Mouse (Mus musculus) MEL (cell line): ENCODE measurements at regions not wholly inside any gene's neighbourhood (a gene's known extent, or its start where the extent isn't known, plus 50 kb on each side); places are given as distances from the start of the nearest gene placed in this dataset.
A peak's percentile ranks its signal among the peaks of the same experiment; 100 is the strongest.

ENCODE experiments used
- DNase-seq: peaks from one replicate; pipeline ENCODE4 v3.0.0; 2011; ENCODE audit warnings: low read depth, low spot score
- H3K27ac ChIP-seq: 2 replicates; pipeline ENCODE4 v1.5.1; 2012; ENCODE audit warnings: low read depth, mild to moderate bottlenecking, control low read depth, low read length, moderate library complexity; ENCODE audit not compliant: control insufficient read depth
- H3K27me3 ChIP-seq, 2 experiments: fragments of 150-350 bp in 1 of 2; sonication (generic) in 1 of 2; 2 replicates each; pipeline ENCODE4 v1.6.1; 2012; ENCODE audit warnings: low read length in 2 of 2, mild to moderate bottlenecking in 2 of 2, improper control_type of control experiment in 1 of 2, moderate library complexity in 1 of 2; ENCODE audit not compliant: insufficient read depth in 2 of 2, control insufficient read depth in 1 of 2
- H3K36me3 ChIP-seq, 2 experiments: 2 replicates each; pipeline ENCODE4 v1.6.1; 2012 to 2014; ENCODE audit warnings: low read length in 2 of 2, improper control_type of control experiment in 1 of 2, inconsistent platforms in 1 of 2, mild to moderate bottlenecking in 1 of 2; ENCODE audit not compliant: insufficient read depth in 2 of 2, control insufficient read depth in 1 of 2
- H3K4me1 ChIP-seq, 2 experiments: fragments of 150-350 bp in 1 of 2; sonication (generic) in 1 of 2; 2 replicates each; pipeline ENCODE4 v1.6.1; 2012; ENCODE audit warnings: low read length in 2 of 2, improper control_type of control experiment in 1 of 2, mild to moderate bottlenecking in 1 of 2; ENCODE audit not compliant: insufficient read depth in 2 of 2, control insufficient read depth in 1 of 2
- H3K4me3 ChIP-seq, 2 experiments: fragments of 150-350 bp in 1 of 2; sonication (generic) in 1 of 2; 2 replicates each; pipeline ENCODE4 v1.5.1; 2012; ENCODE audit warnings: low read depth in 2 of 2, low read length in 2 of 2, mild to moderate bottlenecking in 2 of 2, moderate library complexity in 2 of 2, control low read depth in 1 of 2, improper control_type of control experiment in 1 of 2; ENCODE audit not compliant: control insufficient read depth in 1 of 2, insufficient read depth in 1 of 2
- H3K79me2 ChIP-seq: 2 replicates; pipeline ENCODE4 v1.6.1; 2012; ENCODE audit warnings: mild to moderate bottlenecking, low read length, moderate library complexity; ENCODE audit not compliant: control insufficient read depth, poor library complexity, insufficient read depth
- H3K9ac ChIP-seq: 2 replicates; pipeline ENCODE4 v1.6.1; 2012; ENCODE audit warnings: low read depth, mild to moderate bottlenecking, control low read depth, low read length, moderate library complexity; ENCODE audit not compliant: control insufficient read depth, poor library complexity, severe bottlenecking
- H3K9me3 ChIP-seq: fragments of 150-350 bp; sonication (generic); replicated peaks from 2 replicates; pipeline ENCODE4 v1.6.1; 2012; ENCODE audit warnings: mild to moderate bottlenecking, low read length, improper control_type of control experiment, moderate library complexity; ENCODE audit not compliant: insufficient read depth
- CHD2 ChIP-seq: IDR thresholded peaks from 2 replicates; pipeline ENCODE4 v1.6.1; 2011; ENCODE audit warnings: low read length, improper control_type of control experiment
- CTCF ChIP-seq, 3 experiments: IDR thresholded peaks in 2 of 3; conservative IDR thresholded peaks in 1 of 3; 2 replicates each; pipeline ENCODE4 v1.5.1; 2011 to 2012; ENCODE audit warnings: low read length in 3 of 3, low read depth in 2 of 3, mild to moderate bottlenecking in 2 of 3, improper control_type of control experiment in 1 of 3, inconsistent platforms in 1 of 3, mixed read lengths in 1 of 3, moderate library complexity in 1 of 3; ENCODE audit not compliant: control insufficient read depth in 1 of 3, insufficient read depth in 1 of 3, poor library complexity in 1 of 3, severe bottlenecking in 1 of 3
- ELF1 ChIP-seq: IDR thresholded peaks from 2 replicates; pipeline ENCODE4 v1.6.1; 2014; ENCODE audit warnings: low read depth, mild to moderate bottlenecking, inconsistent platforms, low read length, improper control_type of control experiment, moderate library complexity
- EP300 ChIP-seq, 2 experiments: IDR thresholded peaks; 2 replicates each; pipeline ENCODE4 v1.6.1; 2011; ENCODE audit warnings: improper control_type of control experiment in 2 of 2, low read length in 2 of 2, low read depth in 1 of 2, mild to moderate bottlenecking in 1 of 2
- ETS1 ChIP-seq: IDR thresholded peaks from 2 replicates; pipeline ENCODE4 v1.6.1; 2012; ENCODE audit warnings: low read depth, mild to moderate bottlenecking, inconsistent platforms, low read length, improper control_type of control experiment, moderate library complexity
- GABPA ChIP-seq: IDR thresholded peaks from 2 replicates; pipeline ENCODE4 v1.6.1; 2012; ENCODE audit warnings: low read depth, mild to moderate bottlenecking, inconsistent platforms, low read length, improper control_type of control experiment, moderate library complexity
- GATA1 ChIP-seq: IDR thresholded peaks from 2 replicates; pipeline ENCODE4 v1.6.1; 2011; ENCODE audit warnings: low read depth, low read length, improper control_type of control experiment
- HCFC1 ChIP-seq: IDR thresholded peaks from 2 replicates; pipeline ENCODE4 v1.6.1; 2012; ENCODE audit warnings: low read depth, mild to moderate bottlenecking, inconsistent platforms, low read length, improper control_type of control experiment, moderate library complexity
- JUND ChIP-seq: IDR thresholded peaks from 2 replicates; pipeline ENCODE4 v1.6.1; 2011; ENCODE audit warnings: low read depth, mild to moderate bottlenecking, improper control_type of control experiment, low read length
- MAX ChIP-seq: IDR thresholded peaks from 2 replicates; pipeline ENCODE4 v1.6.1; 2011; ENCODE audit warnings: low read length, improper control_type of control experiment
- MAZ ChIP-seq: IDR thresholded peaks from 2 replicates; pipeline ENCODE4 v1.6.1; 2012; ENCODE audit warnings: low read depth, mild to moderate bottlenecking, inconsistent platforms, low read length, improper control_type of control experiment
- MEF2A ChIP-seq: IDR thresholded peaks from 2 replicates; pipeline ENCODE4 v1.6.1; 2014; ENCODE audit warnings: low read depth, mild to moderate bottlenecking, inconsistent platforms, low read length, improper control_type of control experiment; ENCODE audit not compliant: poor library complexity, insufficient replicate concordance, severe bottlenecking; ENCODE audit errors: extremely low read depth
- MXI1 ChIP-seq: IDR thresholded peaks from 2 replicates; pipeline ENCODE4 v1.6.1; 2011; ENCODE audit warnings: mild to moderate bottlenecking, low read depth, low read length, improper control_type of control experiment
- MYB ChIP-seq: IDR thresholded peaks from 2 replicates; pipeline ENCODE4 v1.6.1; 2011; ENCODE audit warnings: mild to moderate bottlenecking, low read depth, low read length, improper control_type of control experiment
- NELFE ChIP-seq: IDR thresholded peaks from 2 replicates; pipeline ENCODE4 v1.6.1; 2011; ENCODE audit warnings: low read depth, low read length, improper control_type of control experiment
- NRF1 ChIP-seq: IDR thresholded peaks from 2 replicates; pipeline ENCODE4 v1.6.1; 2014; ENCODE audit warnings: low read depth, mild to moderate bottlenecking, inconsistent platforms, low read length, improper control_type of control experiment, moderate library complexity; ENCODE audit not compliant: poor library complexity, insufficient read depth, severe bottlenecking
- POLR2A ChIP-seq, 2 experiments: IDR thresholded peaks; 2 replicates each; pipeline ENCODE4 v1.6.1; 2011 to 2012; ENCODE audit warnings: low read length in 2 of 2, mild to moderate bottlenecking in 2 of 2, control low read depth in 1 of 2, improper control_type of control experiment in 1 of 2, low read depth in 1 of 2, moderate library complexity in 1 of 2; ENCODE audit not compliant: control insufficient read depth in 1 of 2, insufficient read depth in 1 of 2, poor library complexity in 1 of 2
- RAD21 ChIP-seq: IDR thresholded peaks from 2 replicates; pipeline ENCODE4 v1.6.1; 2011; ENCODE audit warnings: mild to moderate bottlenecking, low read depth, low read length, improper control_type of control experiment
- RCOR1 ChIP-seq: IDR thresholded peaks from 2 replicates; pipeline ENCODE4 v1.6.1; 2012; ENCODE audit warnings: low read depth, mild to moderate bottlenecking, inconsistent platforms, low read length, improper control_type of control experiment
- SMC3 ChIP-seq: IDR thresholded peaks from 2 replicates; pipeline ENCODE4 v1.6.1; 2011; ENCODE audit warnings: low read depth, low read length, improper control_type of control experiment
- TAL1 ChIP-seq: IDR thresholded peaks from 2 replicates; pipeline ENCODE4 v1.6.1; 2012; ENCODE audit warnings: mild to moderate bottlenecking, inconsistent platforms, low read length, moderate library complexity, mixed read lengths
- TBP ChIP-seq: IDR thresholded peaks from 2 replicates; pipeline ENCODE4 v1.8.0; 2011; ENCODE audit warnings: low read depth, low read length, improper control_type of control experiment
- TCF12 ChIP-seq: IDR thresholded peaks from 2 replicates; pipeline ENCODE4 v1.6.1; 2014; ENCODE audit warnings: low read depth, mild to moderate bottlenecking, inconsistent platforms, low read length, improper control_type of control experiment, moderate library complexity
- USF1 ChIP-seq: IDR thresholded peaks from 2 replicates; pipeline ENCODE4 v1.6.1; 2014; ENCODE audit warnings: low read depth, mild to moderate bottlenecking, inconsistent platforms, low read length, improper control_type of control experiment, moderate library complexity
- USF2 ChIP-seq, 2 experiments: IDR thresholded peaks; 2 replicates each; pipeline ENCODE4 v1.6.1; 2011 to 2012; ENCODE audit warnings: improper control_type of control experiment in 2 of 2, low read length in 2 of 2, borderline replicate concordance in 1 of 2, inconsistent platforms in 1 of 2, low read depth in 1 of 2, mild to moderate bottlenecking in 1 of 2; ENCODE audit not compliant: insufficient read depth in 1 of 2
- ZC3H11A ChIP-seq: IDR thresholded peaks from 2 replicates; pipeline ENCODE4 v1.6.1; 2012; ENCODE audit warnings: low read depth, mild to moderate bottlenecking, inconsistent platforms, low read length, improper control_type of control experiment
- ZKSCAN1 ChIP-seq: IDR thresholded peaks from 2 replicates; pipeline ENCODE4 v1.6.1; 2012; ENCODE audit warnings: low read depth, mild to moderate bottlenecking, inconsistent platforms, low read length, improper control_type of control experiment, moderate library complexity
- ZMIZ1 ChIP-seq: IDR thresholded peaks from 2 replicates; pipeline ENCODE4 v1.6.1; 2012; ENCODE audit warnings: low read depth, mild to moderate bottlenecking, inconsistent platforms, low read length, improper control_type of control experiment, moderate library complexity
- ZNF384 ChIP-seq: IDR thresholded peaks from 2 replicates; pipeline ENCODE4 v1.6.1; 2012; ENCODE audit warnings: low read depth, mild to moderate bottlenecking, inconsistent platforms, low read length, improper control_type of control experiment

DNA sequence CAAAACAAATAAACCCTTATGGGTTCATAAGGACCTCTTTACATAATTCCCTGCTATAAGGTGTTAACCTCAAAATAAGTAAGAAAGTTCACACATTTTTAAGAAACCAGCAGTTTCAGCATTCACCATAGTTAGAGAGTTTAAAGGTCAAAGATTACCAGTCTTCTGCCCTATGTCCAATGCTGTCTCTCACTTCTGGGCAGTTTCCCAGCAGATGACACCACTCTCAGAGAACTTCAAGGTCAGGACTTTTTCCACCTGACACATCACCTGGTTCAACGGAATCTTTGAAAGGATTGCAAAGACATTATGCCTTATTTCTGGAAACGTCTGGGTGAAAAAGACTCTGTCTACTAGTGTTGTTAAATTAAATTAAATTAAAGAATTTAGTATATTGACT lies 458.1 kb upstream of the Gm5150 start:
- H3K4me1 ChIP-seq = no peaks in the 10 kb centered on the region
- H3K27me3 ChIP-seq = no peaks in the 10 kb centered on the region
- no peaks in the 10 kb centered on the region for H3K79me2 ChIP-seq
- DNase-seq = no peak
- H3K9ac ChIP-seq = no peak overlapping the region
- H3K36me3 ChIP-seq = no peaks in the 10 kb centered on the region
- no peaks in the 10 kb centered on the region for H3K9me3 ChIP-seq
- TF ChIP-seq MAX = no peak
- TF ChIP-seq SMC3 = no peak
- no peak for TF ChIP-seq TBP
- TF ChIP-seq TAL1 = no peak
- H3K27ac ChIP-seq = no peak overlapping the region
- no peak overlapping the region for H3K4me3 ChIP-seq

DNA sequence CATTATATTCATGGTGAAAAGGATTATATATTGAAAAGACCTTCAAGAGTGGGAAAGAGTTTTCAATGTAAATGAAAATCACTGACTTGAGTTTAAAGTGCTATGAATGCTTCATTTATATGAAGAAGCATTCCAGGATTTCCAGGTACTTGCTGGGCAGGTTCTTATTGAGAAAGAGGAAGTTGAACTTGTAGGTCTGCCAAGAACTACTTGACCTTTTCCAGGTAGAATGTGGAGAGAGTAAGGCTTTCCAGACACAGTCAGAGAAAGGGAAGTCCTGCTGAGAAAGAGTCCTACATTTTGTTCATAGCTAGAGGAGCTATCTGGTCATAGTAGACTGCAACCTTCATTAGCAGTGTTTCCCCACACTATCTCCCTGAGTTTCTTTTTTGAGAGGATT lies 426.8 kb upstream of the Gm5150 start:
- H3K27ac ChIP-seq = no peak overlapping the region

DNA sequence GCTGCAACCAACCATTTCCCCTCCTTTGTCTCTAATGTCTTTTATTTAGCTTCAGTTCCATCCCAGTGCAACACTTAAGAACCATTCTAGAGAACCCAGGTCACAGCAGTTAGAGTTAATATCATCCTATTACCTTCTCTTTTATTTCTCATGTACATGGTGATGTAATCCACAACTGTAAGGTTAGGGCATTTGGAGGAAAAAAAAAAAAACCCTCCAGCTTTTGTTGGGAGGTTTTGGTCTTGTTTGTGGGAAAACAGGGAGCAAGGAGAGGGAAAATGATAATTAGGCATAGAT lies 425.5 kb upstream of the Gm5150 start:
- no peaks in the 10 kb centered on the region for H3K9me3 ChIP-seq
- H3K36me3 ChIP-seq = no peaks in the 10 kb centered on the region
- TF ChIP-seq MYB = no peak
- no peak for TF ChIP-seq ZNF384
- TF ChIP-seq GATA1 = no peak
- TF ChIP-seq RCOR1 = no peak
- no peak for TF ChIP-seq EP300 (IDR thresholded peaks at IDR 0.05; ENCODE audit: low read depth in 1 of 2, low read length in 2 of 2)
- TF ChIP-seq HCFC1 = no peak
- no peak for TF ChIP-seq TCF12
- no peak for TF ChIP-seq MXI1
- no peak for TF ChIP-seq MEF2A
- no peak for TF ChIP-seq SMC3
- TF ChIP-seq USF2 (IDR thresholded peaks at IDR 0.05; ENCODE audit: borderline replicate concordance in 1 of 2, insufficient read depth in 1 of 2, low read depth in 1 of 2, low read length in 2 of 2) = no peak
- TF ChIP-seq NRF1 = no peak
- no peak for TF ChIP-seq ZC3H11A
- no peak for TF ChIP-seq TBP
- TF ChIP-seq ELF1 = no peak
- no peak for TF ChIP-seq RAD21
- TF ChIP-seq POLR2A (IDR thresholded peaks at IDR 0.05; ENCODE audit: control insufficient read depth in 1 of 2, insufficient read depth in 1 of 2, low read depth in 1 of 2, low read length in 2 of 2, poor library complexity in 1 of 2) = no peak
- TF ChIP-seq, all 39 proteins: peak for 0
- no peak for DNase-seq
- Histone ChIP-seq H3K4me1 (no peaks in the 10 kb centered on the region), H3K9ac (no peak overlapping the region), H3K79me2 (no peaks in the 10 kb centered on the region), H3K4me3 (no peak overlapping the region), H3K27me3 (no peaks in the 10 kb centered on the region), H3K27ac (no peak overlapping the region)

More for the DNA sequence above, 426.8 kb upstream of the Gm5150 start:
- Histone ChIP-seq H3K27me3 (no peaks in the 10 kb centered on the region), H3K4me3 (no peak overlapping the region), H3K36me3 (no peaks in the 10 kb centered on the region), H3K9ac (no peak overlapping the region), H3K9me3 (no peaks in the 10 kb centered on the region), H3K4me1 (no peaks in the 10 kb centered on the region), H3K79me2 (no peaks in the 10 kb centered on the region)
- TF ChIP-seq USF1 (no peak), ETS1 (no peak), CTCF (IDR thresholded peaks at IDR 0.05 in 2 of 3, conservative IDR thresholded peaks at IDR 0.05 in 1 of 3; ENCODE audit: control insufficient read depth in 1 of 3, insufficient read depth in 1 of 3, low read depth in 2 of 3, low read length in 3 of 3, poor library complexity in 1 of 3, severe bottlenecking in 1 of 3) (no peak), ZC3H11A (no peak), NELFE (no peak), MYB (no peak), CHD2 (no peak), MEF2A (no peak), TAL1 (no peak), EP300 (IDR thresholded peaks at IDR 0.05; ENCODE audit: low read depth in 1 of 2, low read length in 2 of 2) (no peak), MAZ (no peak), ZMIZ1 (no peak), JUND (no peak), SMC3 (no peak), GABPA (no peak), HCFC1 (no peak), ZKSCAN1 (no peak)
- DNase-seq = peak; percentile 2
